Mouse (Mus musculus) lung, postnatal 36 days (tissue): ENCODE measurements around the gene Stx18.

Source experiments
- DNase-seq: peaks from one replicate; pipeline ENCODE4 v3.0.0; 2022; ENCODE audit warnings: mixed read lengths

Gene Stx18

GRCm38 (mm10) chr5:38082589-38082988, 44.0 kb downstream of the Stx18 start:
- no peak for DNase-seq

GRCm38 (mm10) chr5:38083362-38083761, 44.8 kb downstream of the Stx18 start:
- no peak for DNase-seq

GRCm38 (mm10) chr5:38084616-38085015, 46.1 kb downstream of the Stx18 start:
- no peak for DNase-seq

- DNase-seq: peak; percentile 58
Measured at GRCm38 (mm10) chr5:38085561-38086392, 47.2 kb downstream of the Stx18 start.

- no peak for DNase-seq
Measured at GRCm38 (mm10) chr5:38090111-38090510, 51.6 kb downstream of the Stx18 start.

GRCm38 (mm10) chr5:38090581-38090980, 52.0 kb downstream of the Stx18 start:
- DNase-seq: no peak

GRCm38 (mm10) chr5:38091046-38091965, 52.8 kb downstream of the Stx18 start:
- peak; percentile 78 for DNase-seq

GRCm38 (mm10) chr5:38091966-38092304, 53.4 kb downstream of the Stx18 start:
- DNase-seq: no peak

GRCm38 (mm10) chr5:38094331-38094730, 55.8 kb downstream of the Stx18 start:
- DNase-seq: no peak

- DNase-seq: peak; percentile 23
Measured at GRCm38 (mm10) chr5:38097501-38098093, 59.1 kb downstream of the Stx18 start.

- DNase-seq: no peak
Measured at GRCm38 (mm10) chr5:38099139-38099676, 60.7 kb downstream of the Stx18 start.

GRCm38 (mm10) chr5:38102945-38103344, 64.4 kb downstream of the Stx18 start:
- no peak for DNase-seq

GRCm38 (mm10) chr5:38106080-38106697, 67.6 kb downstream of the Stx18 start:
- DNase-seq: no peak

GRCm38 (mm10) chr5:38106807-38107206, 68.3 kb downstream of the Stx18 start:
- no peak for DNase-seq

GRCm38 (mm10) chr5:38114526-38114925, 76.0 kb downstream of the Stx18 start:
- DNase-seq: no peak

- DNase-seq: no peak
Measured at GRCm38 (mm10) chr5:38117056-38117455, 78.5 kb downstream of the Stx18 start.

- DNase-seq: no peak
Measured at GRCm38 (mm10) chr5:38119268-38119667, 80.7 kb downstream of the Stx18 start.

GRCm38 (mm10) chr5:38121699-38122098, 83.2 kb downstream of the Stx18 start:
- DNase-seq: no peak

GRCm38 (mm10) chr5:38126519-38127306, 88.2 kb downstream of the Stx18 start:
- no peak for DNase-seq

- no peak for DNase-seq
Measured at GRCm38 (mm10) chr5:38129339-38129738, 90.8 kb downstream of the Stx18 start.

- no peak for DNase-seq
Measured at GRCm38 (mm10) chr5:38136247-38136646, 97.7 kb downstream of the Stx18 start.

GRCm38 (mm10) chr5:38137163-38137562, 98.6 kb downstream of the Stx18 start:
- no peak for DNase-seq
